15 mouse cellular contexts compared by ENCODE assay signal in the genomic region with DNA sequence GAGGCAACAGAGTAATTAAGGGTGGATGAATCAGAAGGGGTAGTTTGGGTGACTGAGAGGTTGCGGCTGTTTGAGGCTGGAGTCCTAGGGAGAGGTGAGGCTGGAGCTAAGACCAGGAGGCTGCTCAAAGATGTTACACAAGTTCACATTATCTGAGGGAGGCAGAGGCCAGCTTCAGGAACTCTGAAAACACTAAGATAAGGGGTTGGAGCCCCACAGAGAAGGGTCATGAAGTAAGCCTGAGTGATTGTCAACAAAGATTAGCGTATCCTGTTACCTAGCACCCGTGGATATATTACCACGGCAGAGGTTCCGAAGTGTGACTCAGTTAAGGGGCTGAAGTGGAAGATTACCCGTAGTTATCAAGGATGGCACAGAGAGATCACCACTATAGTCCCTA. TPM values are rescaled to one million over a fixed set of nuclear protein-coding genes. Genes with fewer than 3 reads are reported as not detected.
A peak's percentile ranks its signal among the peaks of the same experiment; 100 is the strongest.
DNase-seq lines count a peak whose midpoint lies in the region; ATAC-seq and TF ChIP-seq lines count a peak whose summit lies in the region.
"Had no signal": no experiment of that assay in that cellular context is flagged by ENCODE, and none has a peak within 500 bp of the region (broad histone marks: within the 10 kb centered on the region; RNA-seq: fewer than 3 reads in every experiment).

No protein-coding gene starts in this region.

- TF ChIP-seq CTCF in liver, embryonic 14.5 days (IDR thresholded peaks at IDR 0.05; ENCODE audit: low read depth): no peak

- no peaks in the 10 kb centered on the region for H3K9me3 ChIP-seq in embryonic facial prominence, embryonic 14.5 days (ENCODE audit: control insufficient read depth, low read length)
- no peaks in the 10 kb centered on the region for H3K9me3 ChIP-seq in liver, embryonic 14.5 days (ENCODE audit: control insufficient read depth, low read length)
- H3K9me3 ChIP-seq: embryonic facial prominence, embryonic 12.5 days; limb, embryonic 13.5 days had no signal

- H3K36me3 ChIP-seq in embryonic facial prominence, embryonic 14.5 days (ENCODE audit: control insufficient read depth, insufficient read depth, low read length): no peaks in the 10 kb centered on the region
- H3K36me3 ChIP-seq in liver, embryonic 14.5 days (replicated peaks; ENCODE audit: control insufficient read depth, insufficient read depth, low read depth): peaks cover 11% of the 10 kb centered on the region
- H3K36me3 ChIP-seq: embryonic facial prominence, embryonic 12.5 days; limb, embryonic 13.5 days had no signal

- H3K27ac ChIP-seq in embryonic facial prominence, embryonic 14.5 days (replicated peaks; ENCODE audit: low read depth, low read length): no peak overlapping the region
- H3K27ac ChIP-seq in liver, embryonic 14.5 days: peak overlapping the region; percentile 96
- H3K27ac ChIP-seq: embryonic facial prominence, embryonic 12.5 days; hindbrain, embryonic 14.5 days; limb, embryonic 13.5 days had no signal

- H3K27me3 ChIP-seq in embryonic facial prominence, embryonic 14.5 days (replicated peaks; ENCODE audit: control insufficient read depth, insufficient read depth, low read length): no peaks in the 10 kb centered on the region
- H3K27me3 ChIP-seq in liver, embryonic 14.5 days (ENCODE audit: control insufficient read depth, insufficient read depth, low read length): no peaks in the 10 kb centered on the region
- H3K27me3 ChIP-seq: embryonic facial prominence, embryonic 12.5 days; limb, embryonic 13.5 days had no signal

- peak; percentile 98 for TF ChIP-seq EP300 in liver, embryonic 14.5 days (IDR thresholded peaks at IDR 0.05; ENCODE audit: low read depth)

- no peak for ATAC-seq in embryonic facial prominence, embryonic 14.5 days (ENCODE audit: low read depth)
- ATAC-seq in liver, embryonic 14.5 days (ENCODE audit: insufficient read depth): peak; percentile 89
- ATAC-seq in frontal cortex, adult (ENCODE audit: low TSS enrichment): no peak

- 0 out of 2 replicates have a peak overlapping the region, but pooled peaks have one; percentile 25 for H3K9ac ChIP-seq in embryonic facial prominence, embryonic 14.5 days (ENCODE audit: low read depth, low read length)
- peak overlapping the region; percentile 68 for H3K9ac ChIP-seq in liver, embryonic 14.5 days (replicated peaks)
- H3K9ac ChIP-seq: embryonic facial prominence, embryonic 12.5 days; hindbrain, embryonic 14.5 days; limb, embryonic 13.5 days had no signal

- no peak overlapping the region for H3K4me2 ChIP-seq in embryonic facial prominence, embryonic 14.5 days (ENCODE audit: low read depth, low read length)
- H3K4me2 ChIP-seq in liver, embryonic 14.5 days (ENCODE audit: low read depth): peak overlapping the region; percentile 80
- H3K4me2 ChIP-seq: embryonic facial prominence, embryonic 12.5 days; hindbrain, embryonic 14.5 days; limb, embryonic 13.5 days had no signal

- H3K4me3 ChIP-seq in embryonic facial prominence, embryonic 14.5 days (ENCODE audit: low read depth, low read length): no peak overlapping the region
- H3K4me3 ChIP-seq in liver, embryonic 14.5 days (ENCODE audit: insufficient read depth in 1 of 2, low read depth in 2 of 2, low read length in 2 of 2): peak overlapping the region; percentile 5 to 42
- H3K4me3 ChIP-seq: embryonic facial prominence, embryonic 12.5 days; limb, embryonic 13.5 days had no signal

- DNase-seq in embryo, embryonic 11.5 days (ENCODE audit: low read depth, low spot score): peak; percentile 9
- no peak for DNase-seq in embryo, embryonic 9.5 days (ENCODE audit: extremely low spot score)
- peak; percentile 94 for DNase-seq in 416B (ENCODE audit: low read depth)
- DNase-seq in embryonic facial prominence, embryonic 14.5 days (ENCODE audit: low spot score): no peak
- DNase-seq in liver, embryonic 14.5 days (ENCODE audit: low read depth in 3 of 3, low spot score in 3 of 3): peak; percentile 93 to 95 (median 94)
- no peak for DNase-seq in thymus, postnatal 25 days
- no peak for DNase-seq in cerebellum, adult 18-20 months
- DNase-seq: heart, adult 11 months; layer of hippocampus, adult 9-11 months; lung, postnatal 4 days; right cerebral cortex, postnatal 14 days had no signal

- H3K4me1 ChIP-seq in embryonic facial prominence, embryonic 14.5 days (ENCODE audit: control insufficient read depth, insufficient read depth, low read length): 0 out of 2 replicates have a peak, but pooled peaks cover 4% of the 10 kb centered on the region
- H3K4me1 ChIP-seq in liver, embryonic 14.5 days (replicated peaks; ENCODE audit: control insufficient read depth in 2 of 2, insufficient read depth in 2 of 2, low read length in 1 of 2): peaks cover 36 to 58% of the 10 kb centered on the region in 2 experiments

- WGBS in embryonic facial prominence, embryonic 14.5 days: 58% methylated on average over 6 of the region's 6 CpGs
- WGBS in liver, embryonic 14.5 days (ENCODE audit: insufficient replicate concordance): 8% methylated on average over 6 of the region's 6 CpGs

RNA-seq across cellular contexts. Expression of gene Otub2, which starts 5.0 kb away (rescaled TPM):
- polyA plus RNA-seq in embryonic facial prominence, embryonic 14.5 days (2014; fragmentation: Nextera tagmentation; extraction: Ambion mirVana): 11.2 and 11.9 TPM in 2 replicates
- polyA plus RNA-seq in liver, embryonic 14.5 days (2012; rRNA removed): 12.0 and 13.3 TPM in 2 replicates
- polyA plus RNA-seq in liver, embryonic 14.5 days (2014; fragmentation: Nextera tagmentation; extraction: Ambion mirVana): 20.0 and 24.9 TPM in 2 replicates

RNA-seq across cellular contexts. Expression of gene 9330161L09Rik, which starts 14.1 kb away (rescaled TPM):
- polyA plus RNA-seq in embryonic facial prominence, embryonic 14.5 days (2014; fragmentation: Nextera tagmentation; extraction: Ambion mirVana): 0.29 and 0.69 TPM in 2 replicates
- polyA plus RNA-seq in liver, embryonic 14.5 days (2012; rRNA removed): 0.10 and 0.15 TPM in 2 replicates
- 0.10 TPM in 1 of 2 replicates, not detected in the other for polyA plus RNA-seq in liver, embryonic 14.5 days (2014; fragmentation: Nextera tagmentation; extraction: Ambion mirVana)

RNA-seq across cellular contexts. Expression of gene Ddx24, which starts 32.1 kb away (rescaled TPM):
- polyA plus RNA-seq in embryonic facial prominence, embryonic 14.5 days (2014; fragmentation: Nextera tagmentation; extraction: Ambion mirVana): 80.3 and 85.2 TPM in 2 replicates
- polyA plus RNA-seq in liver, embryonic 14.5 days (2012; rRNA removed): 17.4 and 25.0 TPM in 2 replicates
- polyA plus RNA-seq in liver, embryonic 14.5 days (2014; fragmentation: Nextera tagmentation; extraction: Ambion mirVana): 38.3 and 44.1 TPM in 2 replicates

RNA-seq across cellular contexts. Expression of gene Asb2, which starts 37.7 kb away (rescaled TPM):
- polyA plus RNA-seq in embryonic facial prominence, embryonic 14.5 days (2014; fragmentation: Nextera tagmentation; extraction: Ambion mirVana): 21.1 and 22.0 TPM in 2 replicates
- polyA plus RNA-seq in liver, embryonic 14.5 days (2012; rRNA removed): 3.6 TPM in 2 replicates
- polyA plus RNA-seq in liver, embryonic 14.5 days (2014; fragmentation: Nextera tagmentation; extraction: Ambion mirVana): 2.1 and 2.5 TPM in 2 replicates

RNA-seq across cellular contexts. Expression of gene Ifi27, which starts 40.5 kb away (rescaled TPM):
- 69.9 and 72.5 TPM in 2 replicates for polyA plus RNA-seq in embryonic facial prominence, embryonic 14.5 days (2014; fragmentation: Nextera tagmentation; extraction: Ambion mirVana)
- 9.3 and 12.2 TPM in 2 replicates for polyA plus RNA-seq in liver, embryonic 14.5 days (2012; rRNA removed)
- polyA plus RNA-seq in liver, embryonic 14.5 days (2014; fragmentation: Nextera tagmentation; extraction: Ambion mirVana): 12.8 and 18.6 TPM in 2 replicates

Comparison
In these comparisons a context has a peak if more than half of its experiments do, and no peak if none do; other contexts are left out.
1. DNase-seq: peak in embryo, embryonic 11.5 days (single experiment), 416B (single experiment) and liver, embryonic 14.5 days (3 of 3); none in embryo, embryonic 9.5 days (single experiment), embryonic facial prominence, embryonic 14.5 days (single experiment), thymus, postnatal 25 days (single experiment) and cerebellum, adult 18-20 months (0 of 2).